Mouse (Mus musculus) hindbrain, embryonic 14.5 days (tissue): Measurements from ENCODE around the gene Fmnl2. TPM values are rescaled to one million over a fixed set of nuclear protein-coding genes. Genes with fewer than 3 reads are reported as not detected.

ENCODE experiments used
- ATAC-seq: fragments of 200-750 bp; cut with Nextera tagmentation; 2 replicates; pipeline ENCODE4 v1.8.0; 2017; ENCODE audit warnings: moderate number of reproducible peaks, mild to moderate bottlenecking, moderate TSS enrichment, moderate library complexity; ENCODE audit not compliant: low FRiP score
- DNase-seq: peaks from one replicate; pipeline ENCODE4 v3.0.0-alpha.2; 2015; ENCODE audit warnings: low spot score
- H3K27ac ChIP-seq: fragments of 300-500 bp; sonication (generic); 2 replicates; pipeline ENCODE4 v1.5.1; 2014; ENCODE audit warnings: mild to moderate bottlenecking, moderate library complexity
- H3K27me3 ChIP-seq: fragments of 300-500 bp; sonication (generic); 2 replicates; pipeline ENCODE4 v1.6.1; 2014; ENCODE audit warnings: mild to moderate bottlenecking, low read length, mixed read lengths; ENCODE audit not compliant: control insufficient read depth, insufficient read depth
- H3K36me3 ChIP-seq: fragments of 300-500 bp; sonication (generic); replicated peaks from 2 replicates; pipeline ENCODE4 v1.6.1; 2014; ENCODE audit not compliant: control insufficient read depth, insufficient read depth
- H3K4me1 ChIP-seq: fragments of 300-500 bp; sonication (generic); replicated peaks from 2 replicates; pipeline ENCODE4 v1.6.1; 2014; ENCODE audit warnings: antibody characterized with exemption, low read length, mixed read lengths; ENCODE audit not compliant: control insufficient read depth, insufficient read depth
- H3K4me2 ChIP-seq: fragments of 300-500 bp; sonication (generic); replicated peaks from 2 replicates; pipeline ENCODE4 v1.6.1; 2014; ENCODE audit warnings: mild to moderate bottlenecking, moderate library complexity
- H3K4me3 ChIP-seq: fragments of 300-500 bp; sonication (generic); replicated peaks from 2 replicates; pipeline ENCODE4 v1.5.1; 2014; ENCODE audit warnings: mild to moderate bottlenecking, low read length
- H3K9ac ChIP-seq: fragments of 300-500 bp; sonication (generic); 2 replicates; pipeline ENCODE4 v1.6.1; 2014
- H3K9me3 ChIP-seq: fragments of 300-500 bp; sonication (generic); 2 replicates; pipeline ENCODE4 v1.6.1; 2016; ENCODE audit warnings: low read length; ENCODE audit not compliant: control insufficient read depth
- WGBS: fragments of 180-500 bp; shearing (Covaris S2); extraction: QIAGEN DNeasy Blood & Tissue Kit; methylation state at CpG from one replicate; pipeline ENCODE4 v1.1.7; 2014; 5-methylcytosine and 5-hydroxymethylcytosine counted together
- polyA plus RNA-seq: library from polyadenylated mRNA; unstranded; fragments of >200 nt; fragmentation: Nextera tagmentation; extraction: Ambion mirVana; gene quantifications from 2 replicates; pipeline ENCODE4 v1.2.1, GENCODE M21; 2014

The Fmnl2 gene
- polyA plus RNA-seq, 1 experiment from 2014 or later: 13.7 TPM

DNA sequence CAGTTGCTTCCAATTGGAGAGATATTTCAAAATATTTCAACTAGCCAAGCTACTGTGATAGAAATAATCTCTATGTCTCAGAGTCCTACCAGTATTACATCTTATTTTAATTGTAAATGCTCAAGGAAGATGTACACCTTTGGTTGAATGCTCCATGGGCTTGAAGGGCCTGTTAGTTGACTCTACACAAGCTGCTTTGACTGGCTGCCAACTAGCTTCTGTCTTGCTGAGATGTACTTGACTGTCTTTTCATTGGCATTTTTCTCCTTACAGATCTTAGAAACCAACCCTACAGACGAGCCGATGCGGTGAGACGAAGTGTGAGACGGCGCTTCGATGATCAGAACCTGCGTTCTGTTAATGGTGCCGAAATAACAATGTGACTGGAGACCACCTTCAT lies 273.9 kb downstream of the Fmnl2 start:
- no peak for DNase-seq
- Histone ChIP-seq H3K36me3 (peaks cover 81% of the 10 kb centered on the region), H3K27me3 (no peaks in the 10 kb centered on the region), H3K4me3 (no peak overlapping the region), H3K27ac (no peak overlapping the region), H3K4me2 (no peak overlapping the region), H3K4me1 (no peaks in the 10 kb centered on the region), H3K9ac (no peak overlapping the region), H3K9me3 (no peaks in the 10 kb centered on the region)
- WGBS: 92% methylated on average over 9 of the region's 9 CpGs
- no peak for ATAC-seq

DNA sequence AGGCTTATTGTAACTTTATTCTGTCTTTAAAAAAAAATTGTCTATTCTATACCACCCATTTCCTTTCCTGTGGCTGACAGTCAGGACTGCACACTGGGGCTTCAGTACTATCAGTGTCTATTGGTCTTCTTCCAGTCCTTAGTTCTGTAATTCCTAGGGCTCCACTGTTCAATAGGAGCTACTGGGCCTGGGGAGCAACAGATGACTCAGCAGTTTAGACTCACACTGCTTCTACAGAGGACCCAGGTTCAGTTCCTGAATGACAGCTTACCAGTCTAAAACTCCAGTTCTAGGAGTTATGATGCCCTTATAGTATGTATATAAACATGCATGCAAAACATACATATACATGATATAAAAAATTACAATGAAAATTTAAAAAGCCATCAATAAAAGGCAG lies 289.2 kb downstream of the Fmnl2 start:
- Histone ChIP-seq H3K9ac (no peak overlapping the region), H3K4me3 (no peak overlapping the region), H3K27me3 (no peaks in the 10 kb centered on the region), H3K4me1 (no peaks in the 10 kb centered on the region), H3K9me3 (no peaks in the 10 kb centered on the region), H3K27ac (no peak overlapping the region), H3K4me2 (no peak overlapping the region), H3K36me3 (peaks cover 69% of the 10 kb centered on the region)
- ATAC-seq (no peak), DNase-seq (no peak)

- no peaks in the 10 kb centered on the region for H3K9me3 ChIP-seq
- H3K4me1 ChIP-seq: no peaks in the 10 kb centered on the region
- no peak overlapping the region for H3K27ac ChIP-seq
- no peak overlapping the region for H3K4me3 ChIP-seq
- no peak overlapping the region for H3K4me2 ChIP-seq
- DNase-seq: no peak
- peaks cover 34% of the 10 kb centered on the region for H3K36me3 ChIP-seq
- no peak for ATAC-seq
- H3K9ac ChIP-seq: no peak overlapping the region
- no peaks in the 10 kb centered on the region for H3K27me3 ChIP-seq
Measured at GRCm38 (mm10) chr2:53173966-53174365, 316.3 kb downstream of the Fmnl2 start.

- WGBS: 90% methylated on average over 3 of the region's 3 CpGs
- Histone ChIP-seq H3K4me3 (no peak overlapping the region), H3K4me2 (no peak overlapping the region), H3K36me3 (peaks cover 25% of the 10 kb centered on the region), H3K9ac (no peak overlapping the region), H3K9me3 (no peaks in the 10 kb centered on the region), H3K27me3 (no peaks in the 10 kb centered on the region), H3K4me1 (no peaks in the 10 kb centered on the region), H3K27ac (no peak overlapping the region)
- DNase-seq: no peak
- ATAC-seq: no peak
Measured at GRCm38 (mm10) chr2:53178966-53179365, 321.3 kb downstream of the Fmnl2 start.

DNA sequence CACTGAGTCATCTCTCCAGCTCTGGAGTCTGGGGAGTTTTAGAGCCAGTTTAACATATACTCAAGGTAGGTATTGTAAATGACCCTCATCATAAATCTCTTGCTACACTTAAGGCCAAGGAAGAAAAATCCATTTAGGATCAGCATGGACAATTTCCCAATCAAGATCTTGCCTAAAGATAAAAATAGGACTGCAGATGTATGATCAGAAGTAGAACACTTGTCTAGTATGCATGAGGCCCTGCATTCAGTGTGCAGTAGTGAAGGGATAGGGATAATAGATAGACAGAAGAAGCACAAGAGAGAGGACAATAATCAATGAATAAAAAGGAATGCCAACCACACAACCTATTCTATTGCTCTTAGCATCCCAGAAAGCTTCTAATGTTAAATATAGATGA lies 322.2 kb downstream of the Fmnl2 start:
- DNase-seq (no peak), ATAC-seq (no peak)
- H3K36me3 ChIP-seq: peaks cover 16% of the 10 kb centered on the region
- H3K27me3 ChIP-seq: no peaks in the 10 kb centered on the region
- H3K4me2 ChIP-seq: no peak overlapping the region
- no peak overlapping the region for H3K9ac ChIP-seq
- H3K4me3 ChIP-seq: no peak overlapping the region
- no peak overlapping the region for H3K27ac ChIP-seq
- no peaks in the 10 kb centered on the region for H3K9me3 ChIP-seq
- no peaks in the 10 kb centered on the region for H3K4me1 ChIP-seq

Other genes starting within 250 kb of the Fmnl2 start
- gene Cacnb4, start 181.0 kb upstream of the Fmnl2 start, polyA plus RNA-seq: 15.0 and 15.8 TPM in 2 replicates
- 46.9 and 50.7 TPM in 2 replicates for gene Stam2, start 115.6 kb upstream of the Fmnl2 start, polyA plus RNA-seq